Mouse (Mus musculus) v-Abl transformed pro-B cells (cell line): ENCODE data around the gene Lrrc45.
"Not testable (repeated sequence)": the region's sequence is repeated elsewhere in the genome, so short reads cannot be mapped to it uniquely, and the experiment has no call there.

ENCODE experiments used
- in situ Hi-C, 2 experiments: fragments of 400-800 bp; cut with MboI; formaldehyde crosslinking; loops; one replicate each; pipeline ENCODE4 v1.15.1; 2025; ENCODE audit not compliant: unreplicated experiment in 2 of 2

Gene Lrrc45

GRCm38 (mm10) chr11:120713580-120714518 is at the start of gene Lrrc45, which contains the start of gene Cenpx:
Gene Lrrc45 (plus strand): TSS chr11:120713925.
Gene Cenpx (minus strand): TSS chr11:120713738.
- in situ Hi-C loops = loop anchor here (5.0 to 10.0 kb wide), 6 partner anchors 42 to 227 kb away; partner anchors contain the start of gene Aspscr1 (in 1 of the 2)

GRCm38 (mm10) chr11:120665406-120665805 is 48.3 kb upstream of the Lrrc45 start:
- in situ Hi-C loops = no loop called here

GRCm38 (mm10) chr11:120666617-120667016 is 47.1 kb upstream of the Lrrc45 start:
- in situ Hi-C loops = no loop called here

- in situ Hi-C loops = loop anchor here in 1 of 2 experiments (5.0 kb wide), 2 partner anchors 39 to 41 kb away; partner anchors contain the start of genes Cenpx, Lrrc45 and Mafg
Observed at GRCm38 (mm10) chr11:120672687-120673593, 40.8 kb upstream of the Lrrc45 start, which contains the start of gene Aspscr1. Gene Aspscr1 (plus strand): TSS chr11:120672973.

GRCm38 (mm10) chr11:120673594-120674122 is 40.1 kb upstream of the Lrrc45 start:
- in situ Hi-C loops = loop anchor here in 1 of 2 experiments (5.0 kb wide), 2 partner anchors 39 to 41 kb away; partner anchors contain the start of genes Cenpx, Lrrc45 and Mafg

GRCm38 (mm10) chr11:120675875-120676274 is 37.9 kb upstream of the Lrrc45 start:
- in situ Hi-C loops = not testable (repeated sequence)

GRCm38 (mm10) chr11:120676951-120677350 is 36.8 kb upstream of the Lrrc45 start:
- in situ Hi-C loops = no loop called here

GRCm38 (mm10) chr11:120679909-120680308 is 33.8 kb upstream of the Lrrc45 start:
- in situ Hi-C loops = loop anchor here in 1 of 2 experiments (5.0 kb wide), 1 partner anchor 58 kb away; no protein-coding TSS in a partner anchor

GRCm38 (mm10) chr11:120682683-120683082 is 31.0 kb upstream of the Lrrc45 start:
- in situ Hi-C loops = loop anchor here in 1 of 2 experiments (5.0 kb wide), 1 partner anchor 60 kb away; no protein-coding TSS in a partner anchor

- in situ Hi-C loops = loop anchor here in 1 of 2 experiments (5.0 kb wide), 1 partner anchor 61 kb away; no protein-coding TSS in a partner anchor
Observed at GRCm38 (mm10) chr11:120683536-120683935, 30.2 kb upstream of the Lrrc45 start.

GRCm38 (mm10) chr11:120684086-120684485 is 29.6 kb upstream of the Lrrc45 start:
- in situ Hi-C loops = loop anchor here in 1 of 2 experiments (5.0 kb wide), 1 partner anchor 62 kb away; no protein-coding TSS in a partner anchor

GRCm38 (mm10) chr11:120684660-120685059 is 29.1 kb upstream of the Lrrc45 start:
- in situ Hi-C loops = loop anchor here in 1 of 2 experiments (5.0 kb wide), 1 partner anchor 62 kb away; no protein-coding TSS in a partner anchor

GRCm38 (mm10) chr11:120686650-120687272 is 27.0 kb upstream of the Lrrc45 start:
- in situ Hi-C loops = no loop called here

- in situ Hi-C loops = no loop called here
Observed at GRCm38 (mm10) chr11:120689365-120689764, 24.4 kb upstream of the Lrrc45 start.

- in situ Hi-C loops = no loop called here
Observed at GRCm38 (mm10) chr11:120692471-120693011, 21.2 kb upstream of the Lrrc45 start.

- in situ Hi-C loops = no loop called here
Observed at GRCm38 (mm10) chr11:120693461-120693860, 20.3 kb upstream of the Lrrc45 start.

- in situ Hi-C loops = no loop called here
Observed at GRCm38 (mm10) chr11:120695184-120695583, 18.5 kb upstream of the Lrrc45 start.

GRCm38 (mm10) chr11:120695641-120696040 is 18.1 kb upstream of the Lrrc45 start:
- in situ Hi-C loops = no loop called here

GRCm38 (mm10) chr11:120696568-120696967 is 17.2 kb upstream of the Lrrc45 start:
- in situ Hi-C loops = no loop called here
